Mouse (Mus musculus) midbrain, embryonic 15.5 days (tissue): ENCODE results near the gene Krtap4-16. TPM values are rescaled to one million over a fixed set of nuclear protein-coding genes. Genes with fewer than 3 reads are reported as not detected.
"Not testable (repeated sequence)": the region's sequence is repeated elsewhere in the genome, so short reads cannot be mapped to it uniquely, and the experiment has no call there.

Experiments
- ATAC-seq: fragments of 200-750 bp; cut with Nextera tagmentation; replicated peaks from 2 replicates; pipeline ENCODE4 v1.8.0; 2017; ENCODE audit warnings: moderate TSS enrichment
- H3K27ac ChIP-seq: fragments of 300-500 bp; sonication (generic); 2 replicates; pipeline ENCODE4 v1.5.1; 2015; ENCODE audit warnings: mild to moderate bottlenecking, inconsistent platforms
- H3K27me3 ChIP-seq: fragments of 300-500 bp; sonication (generic); replicated peaks from 2 replicates; pipeline ENCODE4 v1.6.1; 2015; ENCODE audit warnings: inconsistent platforms
- H3K36me3 ChIP-seq: fragments of 300-500 bp; sonication (generic); replicated peaks from 2 replicates; pipeline ENCODE4 v1.6.1; 2015; ENCODE audit warnings: inconsistent platforms
- H3K4me1 ChIP-seq: fragments of 300-500 bp; sonication (generic); 2 replicates; pipeline ENCODE4 v1.6.1; 2015; ENCODE audit warnings: inconsistent platforms
- H3K4me2 ChIP-seq: fragments of 300-500 bp; sonication (generic); 2 replicates; pipeline ENCODE4 v1.6.1; 2015; ENCODE audit warnings: inconsistent platforms, mild to moderate bottlenecking, moderate library complexity
- H3K4me3 ChIP-seq: fragments of 300-500 bp; sonication (generic); 2 replicates; pipeline ENCODE4 v1.5.1; 2015; ENCODE audit warnings: mild to moderate bottlenecking, inconsistent platforms
- H3K9ac ChIP-seq: fragments of 300-500 bp; sonication (generic); 2 replicates; pipeline ENCODE4 v1.6.1; 2015; ENCODE audit warnings: mild to moderate bottlenecking, inconsistent platforms
- H3K9me3 ChIP-seq: fragments of 300-500 bp; sonication (generic); 2 replicates; pipeline ENCODE4 v1.6.1; 2016; ENCODE audit warnings: inconsistent platforms
- WGBS: fragments of 180-500 bp; shearing (Covaris S2); methylation state at CpG from one replicate; pipeline ENCODE4 v1.1.7; 2015; ENCODE audit warnings: mixed read lengths; 5-methylcytosine and 5-hydroxymethylcytosine counted together
- polyA plus RNA-seq: library from polyadenylated mRNA; unstranded; fragments of >200 nt; fragmentation: Nextera tagmentation; extraction: Ambion mirVana; gene quantifications from 2 replicates; pipeline ENCODE4 v1.2.1, GENCODE M21; 2015

The Krtap4-16 gene
- polyA plus RNA-seq = not detected in 2 replicates

- Histone ChIP-seq H3K4me3 (no peak within 1 kb of the TSS), H3K36me3 (no peaks in the 10 kb centered on the region)
These were observed at the start of gene Krtap4-16 for GRCm38 (mm10) chr11:99851508-99851907. Gene Krtap4-16 (minus strand): TSS chr11:99851608.

GRCm38 (mm10) chr11:99878887-99879286, 27.5 kb upstream of the Krtap4-16 start, which contains the start of gene Gm11567:
Gene Gm11567 (plus strand): TSS chr11:99879187.
- not testable (repeated sequence) for H3K27me3 ChIP-seq, H3K9me3 ChIP-seq, H3K9ac ChIP-seq, H3K4me1 ChIP-seq, H3K36me3 ChIP-seq, H3K4me2 ChIP-seq, ATAC-seq, H3K4me3 ChIP-seq, H3K27ac ChIP-seq
- WGBS = 58% methylated on average over 1 of the region's 1 CpGs

More at GRCm38 (mm10) chr11:99851508-99851907, at the start of gene Krtap4-16:
- no peaks in the 10 kb centered on the region for H3K9me3 ChIP-seq
- no peak within 1 kb of the TSS for H3K9ac ChIP-seq
- no peak for ATAC-seq
- H3K27me3 ChIP-seq = no peaks in the 10 kb centered on the region
- no peak within 1 kb of the TSS for H3K4me2 ChIP-seq
- H3K27ac ChIP-seq = no peak within 1 kb of the TSS
- peaks cover 4% of the 10 kb centered on the region; the same call in 1 of the 2 replicates for H3K4me1 ChIP-seq

GRCm38 (mm10) chr11:99873089-99873488, 21.7 kb upstream of the Krtap4-16 start, which contains the start of gene Krtap9-1:
Gene Krtap9-1 (plus strand): TSS chr11:99873389.
- not testable (repeated sequence) for ATAC-seq, H3K9me3 ChIP-seq, H3K27me3 ChIP-seq, H3K4me2 ChIP-seq, H3K27ac ChIP-seq, H3K36me3 ChIP-seq, H3K4me1 ChIP-seq, H3K9ac ChIP-seq, H3K4me3 ChIP-seq
- WGBS = 73% methylated on average over 1 of the region's 1 CpGs

- 73% methylated on average over 1 of the region's 1 CpGs for WGBS
- H3K36me3 ChIP-seq, H3K4me2 ChIP-seq, H3K9me3 ChIP-seq, H3K4me3 ChIP-seq, ATAC-seq, H3K27ac ChIP-seq, H3K27me3 ChIP-seq, H3K4me1 ChIP-seq, H3K9ac ChIP-seq: not testable (repeated sequence)
These were observed 12.8 kb upstream of the Krtap4-16 start, which contains the start of gene Gm11559 for GRCm38 (mm10) chr11:99864176-99864575. Gene Gm11559 (plus strand): TSS chr11:99864476.

- Histone ChIP-seq H3K9me3 (no peaks in the 10 kb centered on the region), H3K9ac (no peak overlapping the region), H3K36me3 (no peaks in the 10 kb centered on the region), H3K27me3 (no peaks in the 10 kb centered on the region), H3K27ac (no peak overlapping the region), H3K4me1 (peaks cover 4% of the 10 kb centered on the region; the same call in 1 of the 2 replicates), H3K4me3 (no peak overlapping the region), H3K4me2 (no peak overlapping the region)
- ATAC-seq = no peak
- whole genome bisulfite sequencing = 75% methylated on average over 2 of the region's 2 CpGs
These were observed 7.4 kb upstream of the Krtap4-16 start for GRCm38 (mm10) chr11:99858761-99859160.

- no peak for ATAC-seq
- no peak within 1 kb of the TSS for H3K27ac ChIP-seq
- WGBS = 88% methylated on average over 2 of the region's 2 CpGs
These were observed 6.2 kb upstream of the Krtap4-16 start, which contains the start of gene Gm11568 for GRCm38 (mm10) chr11:99857617-99858016. Gene Gm11568 (plus strand): TSS chr11:99857917.

GRCm38 (mm10) chr11:99854121-99854520, 2.7 kb upstream of the Krtap4-16 start:
- 0 out of 2 replicates have a peak, but pooled peaks have one; percentile 54 for ATAC-seq
- 67% methylated on average over 3 of the region's 3 CpGs for WGBS
- no peak overlapping the region for H3K4me3 ChIP-seq
- H3K27ac ChIP-seq = peak overlapping the region; percentile 2; the same call in 1 of the 2 replicates
- no peaks in the 10 kb centered on the region for H3K36me3 ChIP-seq
- H3K27me3 ChIP-seq = no peaks in the 10 kb centered on the region
- no peak overlapping the region for H3K4me2 ChIP-seq
- peaks cover 4% of the 10 kb centered on the region; the same call in 1 of the 2 replicates for H3K4me1 ChIP-seq
- no peak overlapping the region for H3K9ac ChIP-seq
- H3K9me3 ChIP-seq = no peaks in the 10 kb centered on the region

More at GRCm38 (mm10) chr11:99857617-99858016, 6.2 kb upstream of the Krtap4-16 start, which contains the start of gene Gm11568:
- Histone ChIP-seq H3K36me3 (no peaks in the 10 kb centered on the region), H3K9ac (no peak within 1 kb of the TSS), H3K27me3 (no peaks in the 10 kb centered on the region), H3K4me1 (peaks cover 4% of the 10 kb centered on the region; the same call in 1 of the 2 replicates), H3K9me3 (no peaks in the 10 kb centered on the region), H3K4me2 (no peak within 1 kb of the TSS), H3K4me3 (no peak within 1 kb of the TSS)

- H3K4me3 ChIP-seq = no peak overlapping the region
- no peaks in the 10 kb centered on the region for H3K36me3 ChIP-seq
- no peak overlapping the region for H3K27ac ChIP-seq
- no peaks in the 10 kb centered on the region for H3K9me3 ChIP-seq
- ATAC-seq = no peak
- no peak overlapping the region for H3K4me2 ChIP-seq
- 95% methylated on average over 2 of the region's 2 CpGs for WGBS
- H3K4me1 ChIP-seq = no peaks in the 10 kb centered on the region
- H3K9ac ChIP-seq = no peak overlapping the region
- no peaks in the 10 kb centered on the region for H3K27me3 ChIP-seq
These were observed 4.7 kb downstream of the Krtap4-16 start for GRCm38 (mm10) chr11:99846746-99847145.

GRCm38 (mm10) chr11:99842185-99842584, 9.2 kb downstream of the Krtap4-16 start:
- Histone ChIP-seq H3K4me1 (no peaks in the 10 kb centered on the region), H3K9ac (no peak overlapping the region), H3K27me3 (no peaks in the 10 kb centered on the region), H3K27ac (no peak overlapping the region), H3K9me3 (no peaks in the 10 kb centered on the region), H3K4me3 (no peak overlapping the region), H3K36me3 (no peaks in the 10 kb centered on the region), H3K4me2 (no peak overlapping the region)
- no peak for ATAC-seq
- WGBS = 57% methylated on average over 1 of the region's 1 CpGs

GRCm38 (mm10) chr11:99837966-99838365, 13.4 kb downstream of the Krtap4-16 start, which contains the start of gene 2300003K06Rik:
Gene 2300003K06Rik (minus strand): TSS chr11:99838066.
- no peak within 1 kb of the TSS for H3K4me3 ChIP-seq
- WGBS = 76% methylated on average over 1 of the region's 1 CpGs
- no peaks in the 10 kb centered on the region for H3K4me1 ChIP-seq
- no peaks in the 10 kb centered on the region for H3K9me3 ChIP-seq
- H3K36me3 ChIP-seq = no peaks in the 10 kb centered on the region
- H3K27ac ChIP-seq = no peak within 1 kb of the TSS
- no peak for ATAC-seq
- H3K27me3 ChIP-seq = no peaks in the 10 kb centered on the region
- H3K9ac ChIP-seq = no peak within 1 kb of the TSS
- no peak within 1 kb of the TSS for H3K4me2 ChIP-seq

- H3K9me3 ChIP-seq, H3K9ac ChIP-seq, H3K27me3 ChIP-seq, ATAC-seq, H3K4me2 ChIP-seq, H3K27ac ChIP-seq, H3K4me1 ChIP-seq, H3K4me3 ChIP-seq, H3K36me3 ChIP-seq: not testable (repeated sequence)
- 90% methylated on average over 2 of the region's 2 CpGs for WGBS
These were observed 35.8 kb downstream of the Krtap4-16 start, which contains the start of gene Gm11564 for GRCm38 (mm10) chr11:99815566-99815965. Gene Gm11564 (minus strand): TSS chr11:99815666.

GRCm38 (mm10) chr11:99809792-99810191, 41.6 kb downstream of the Krtap4-16 start, which contains the start of gene Krtap4-13:
Gene Krtap4-13 (minus strand): TSS chr11:99809892.
- H3K9me3 ChIP-seq, H3K36me3 ChIP-seq, H3K4me2 ChIP-seq, H3K4me1 ChIP-seq, ATAC-seq, H3K27ac ChIP-seq, H3K4me3 ChIP-seq, H3K27me3 ChIP-seq, H3K9ac ChIP-seq: not testable (repeated sequence)

- not testable (repeated sequence) for ATAC-seq, H3K4me1 ChIP-seq, H3K36me3 ChIP-seq, H3K4me3 ChIP-seq, H3K9ac ChIP-seq, H3K4me2 ChIP-seq, H3K9me3 ChIP-seq, H3K27ac ChIP-seq, H3K27me3 ChIP-seq
- no CpG with 5 or more reads among the region's 1 CpGs for WGBS
These were observed 47.1 kb downstream of the Krtap4-16 start, which contains the start of gene Gm11554 for GRCm38 (mm10) chr11:99804346-99804745. Gene Gm11554 (minus strand): TSS chr11:99804446.
